Mouse (Mus musculus) bone marrow macrophage, adult 2 months (primary cell): ENCODE measurements around the gene Edar.

Experiments used
- CTCF ChIP-seq: IDR thresholded peaks from 2 replicates; pipeline ENCODE4 v1.5.1; 2012; ENCODE audit warnings: low read depth, mild to moderate bottlenecking, low read length, moderate library complexity
- POLR2A ChIP-seq: IDR thresholded peaks from 2 replicates; pipeline ENCODE4 v1.6.1; 2012; ENCODE audit warnings: mild to moderate bottlenecking, low read depth, low read length, borderline replicate concordance

- no peak for TF ChIP-seq CTCF
- TF ChIP-seq POLR2A = no peak
Observed at GRCm38 (mm10) chr10:58651270-58652042, 24.0 kb downstream of the Edar start.
